Mouse (Mus musculus) splenic B cell, adult 2 months (primary cell): ENCODE results near the gene Ppil6.

Experiments
- DNase-seq: peaks from one replicate; pipeline ENCODE4 v3.0.0-alpha.2; 2011; ENCODE audit warnings: low read depth, low spot score
- H3K27me3 ChIP-seq: 2 replicates; pipeline ENCODE4 v1.6.1; 2012; ENCODE audit warnings: mild to moderate bottlenecking, low read length, moderate library complexity, mixed read lengths; ENCODE audit not compliant: control insufficient read depth, poor library complexity, insufficient read depth, severe bottlenecking
- H3K36me3 ChIP-seq: 2 replicates; pipeline ENCODE4 v1.6.1; 2012; ENCODE audit warnings: mild to moderate bottlenecking, low read length, moderate library complexity, mixed read lengths; ENCODE audit not compliant: control insufficient read depth, poor library complexity, insufficient read depth, severe bottlenecking

Ppil6 gene

DNA sequence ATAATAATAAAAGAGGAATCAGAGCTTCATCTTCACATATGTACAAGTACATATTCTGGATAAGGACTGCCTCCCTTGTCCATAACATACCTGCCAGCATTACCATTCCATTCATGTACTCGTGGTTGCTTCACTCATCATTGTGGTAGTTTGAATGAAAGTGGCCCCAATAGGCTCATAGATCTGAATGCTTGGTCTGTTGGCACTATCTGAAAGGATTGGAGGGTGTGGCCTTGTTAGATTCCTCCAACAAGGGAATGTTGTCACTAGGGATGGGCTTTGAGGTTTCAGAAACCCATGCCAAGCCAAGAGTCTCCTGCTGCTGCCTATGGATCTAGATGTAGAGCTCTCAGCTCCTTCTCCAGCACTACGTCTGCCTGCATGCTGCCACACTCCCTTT lies 45.8 kb downstream of the Ppil6 start:
- no peak for DNase-seq
- H3K36me3 ChIP-seq: peaks cover 1% of the 10 kb centered on the region; the same call in 1 of the 2 replicates
- H3K27me3 ChIP-seq: no peaks in the 10 kb centered on the region

DNA sequence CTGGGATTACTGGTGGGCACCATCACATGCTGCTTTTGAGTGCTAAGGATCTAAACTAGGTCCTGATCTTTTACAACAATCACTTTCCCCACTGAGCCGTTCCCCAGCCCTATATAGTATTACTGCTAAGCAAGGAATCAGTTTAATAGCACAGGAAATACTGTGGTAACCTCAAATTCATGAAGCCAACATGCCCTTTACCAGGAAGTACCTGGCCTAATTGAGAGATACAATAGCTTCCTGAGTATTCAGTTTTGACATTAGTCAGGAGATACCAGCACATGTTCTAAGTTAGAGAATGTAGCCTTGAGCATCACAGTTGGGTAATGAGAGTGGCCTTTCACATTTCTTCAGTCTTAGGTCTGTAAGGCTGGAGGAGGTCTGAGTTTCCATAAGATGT lies 46.5 kb downstream of the Ppil6 start:
- DNase-seq: no peak
- Histone ChIP-seq H3K27me3 (no peaks in the 10 kb centered on the region), H3K36me3 (peaks cover 1% of the 10 kb centered on the region; the same call in 1 of the 2 replicates)

DNA sequence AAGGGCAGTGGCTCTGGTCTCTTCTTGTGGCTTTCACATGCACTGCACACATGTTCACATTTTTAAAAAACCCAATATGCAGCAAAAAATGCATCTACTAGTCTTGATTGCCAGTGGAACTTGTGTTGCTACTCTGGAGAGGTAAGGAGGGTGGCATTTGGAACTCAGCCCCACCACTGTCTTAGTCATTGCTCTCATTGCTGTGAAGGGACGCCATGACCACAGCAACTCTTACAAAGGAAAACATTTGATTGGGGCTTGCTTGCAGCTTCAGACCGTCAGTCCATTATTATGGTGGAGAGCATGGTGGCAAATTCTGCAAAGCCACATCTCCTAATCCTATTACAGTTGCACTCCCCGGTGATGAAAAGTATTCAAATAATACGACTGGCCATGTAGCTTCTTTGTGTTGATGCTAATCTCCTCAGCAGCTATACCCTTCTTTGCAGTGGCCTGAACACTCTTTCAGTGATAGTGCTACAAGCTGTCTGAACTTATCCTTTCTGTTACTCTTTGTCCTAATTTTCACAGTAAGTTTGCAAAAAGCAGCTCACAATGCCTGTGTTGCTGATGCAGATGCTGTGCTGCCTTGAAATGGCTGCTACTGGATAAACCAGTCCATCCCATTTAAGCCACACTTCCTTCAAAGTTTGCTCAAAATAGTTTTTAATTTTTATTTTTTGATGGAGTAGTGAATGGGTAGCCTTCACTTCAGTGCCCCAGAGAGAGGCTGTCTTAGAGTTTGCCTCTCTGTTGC lies 47.2 kb downstream of the Ppil6 start:
- DNase-seq: no peak
- Histone ChIP-seq H3K36me3 (peaks cover 1% of the 10 kb centered on the region; the same call in 1 of the 2 replicates), H3K27me3 (no peaks in the 10 kb centered on the region)

DNA sequence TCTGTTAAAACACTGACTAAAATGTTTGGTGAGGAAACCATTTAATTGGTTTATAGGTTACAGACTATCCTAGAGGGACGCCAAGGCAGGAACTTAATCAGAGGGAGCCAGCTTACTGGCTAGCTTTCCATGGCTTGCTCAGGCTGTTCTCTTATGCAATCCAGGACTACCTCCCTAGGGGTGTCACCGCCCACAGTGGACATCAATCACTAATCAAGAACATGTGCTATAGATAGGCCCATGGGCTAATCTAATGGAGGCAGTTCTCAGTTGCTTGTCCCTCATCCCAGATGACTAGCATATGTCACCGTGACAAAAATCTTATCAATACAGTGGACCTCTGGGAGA lies 47.7 kb downstream of the Ppil6 start:
- Histone ChIP-seq H3K36me3 (peaks cover 1% of the 10 kb centered on the region; the same call in 1 of the 2 replicates), H3K27me3 (no peaks in the 10 kb centered on the region)
- DNase-seq: no peak

DNA sequence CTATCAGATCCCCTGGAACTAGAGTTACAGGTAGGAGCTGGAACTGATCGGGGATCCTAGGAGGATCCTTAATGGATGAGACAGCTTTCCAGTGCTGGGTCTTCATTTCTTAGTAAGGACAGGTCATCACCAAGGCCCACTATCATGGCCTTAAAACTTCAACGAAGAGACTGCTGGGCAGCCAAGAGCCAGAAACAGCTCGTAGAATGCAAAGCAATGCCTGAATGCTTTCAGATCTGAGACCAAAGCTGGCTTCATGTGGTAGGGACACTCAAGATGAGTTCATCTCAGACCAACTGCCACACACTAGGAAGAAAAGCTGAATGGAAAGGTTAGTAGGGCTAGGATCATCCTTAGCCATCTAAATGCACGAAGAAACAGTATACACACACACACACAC lies 48.7 kb downstream of the Ppil6 start:
- DNase-seq: no peak
- no peaks in the 10 kb centered on the region for H3K27me3 ChIP-seq
- H3K36me3 ChIP-seq: peaks cover 1% of the 10 kb centered on the region; the same call in 1 of the 2 replicates

DNA sequence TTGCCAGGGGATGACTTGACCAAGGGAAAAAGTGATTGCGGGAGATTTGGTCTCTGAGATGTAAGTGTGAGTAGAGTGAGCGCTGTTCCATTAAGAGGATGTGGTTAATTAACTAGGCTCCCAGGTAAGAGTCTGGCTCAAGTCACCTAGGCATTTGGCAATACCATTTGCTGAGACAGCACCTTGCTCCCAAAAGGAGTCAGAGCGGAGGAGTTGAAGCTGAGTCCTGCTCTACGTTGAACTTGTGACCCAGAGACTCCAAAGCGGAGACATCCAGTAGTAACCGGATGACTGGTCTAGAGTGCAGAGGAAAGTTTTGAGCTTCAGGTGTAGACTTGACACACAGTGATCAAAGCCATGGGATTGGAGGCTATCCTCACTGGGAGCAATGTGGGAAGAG lies 51.8 kb downstream of the Ppil6 start:
- H3K27me3 ChIP-seq: no peaks in the 10 kb centered on the region
- no peaks in the 10 kb centered on the region; the same call in 1 of the 2 replicates for H3K36me3 ChIP-seq
- no peak for DNase-seq

DNA sequence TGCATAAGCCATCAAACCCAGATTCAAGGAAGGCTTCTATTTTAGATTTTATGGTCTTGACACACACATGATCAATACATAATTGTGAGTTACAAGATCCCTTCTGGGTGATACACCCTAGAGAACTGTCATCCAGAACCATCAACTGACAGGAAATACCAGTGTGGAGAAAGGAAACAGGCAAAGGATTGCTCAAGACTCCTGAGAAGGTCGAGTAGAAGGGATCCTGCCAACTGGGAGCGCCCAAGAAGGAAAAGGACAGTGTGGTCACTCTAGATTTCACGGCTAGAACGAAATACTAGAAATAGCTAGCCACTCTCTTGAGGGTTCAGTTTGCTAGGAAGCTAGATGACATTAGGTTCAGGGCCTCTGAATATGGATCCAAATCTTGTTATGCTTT lies 53.2 kb downstream of the Ppil6 start:
- Histone ChIP-seq H3K27me3 (no peaks in the 10 kb centered on the region), H3K36me3 (no peaks in the 10 kb centered on the region)
- DNase-seq: no peak

DNA sequence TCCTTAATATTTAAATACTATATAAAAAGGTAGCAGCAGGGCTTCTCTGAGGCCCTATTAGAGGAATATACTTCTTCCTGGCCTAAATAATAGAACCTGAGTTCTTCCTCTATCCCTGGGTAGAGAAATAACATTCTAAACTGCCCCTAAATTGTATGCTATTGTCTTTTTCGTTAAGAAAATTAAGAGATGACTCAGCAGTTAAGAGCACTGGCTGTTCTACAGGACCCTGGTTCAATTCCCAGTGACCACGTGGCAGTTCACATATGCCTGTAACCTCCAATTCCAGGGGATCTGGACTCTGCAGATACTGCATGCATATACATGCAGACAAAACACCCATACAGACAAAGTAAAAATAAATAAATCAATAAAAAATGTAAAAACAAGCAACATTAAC lies 53.6 kb downstream of the Ppil6 start:
- H3K27me3 ChIP-seq: no peaks in the 10 kb centered on the region
- H3K36me3 ChIP-seq: no peaks in the 10 kb centered on the region
- DNase-seq: no peak

DNA sequence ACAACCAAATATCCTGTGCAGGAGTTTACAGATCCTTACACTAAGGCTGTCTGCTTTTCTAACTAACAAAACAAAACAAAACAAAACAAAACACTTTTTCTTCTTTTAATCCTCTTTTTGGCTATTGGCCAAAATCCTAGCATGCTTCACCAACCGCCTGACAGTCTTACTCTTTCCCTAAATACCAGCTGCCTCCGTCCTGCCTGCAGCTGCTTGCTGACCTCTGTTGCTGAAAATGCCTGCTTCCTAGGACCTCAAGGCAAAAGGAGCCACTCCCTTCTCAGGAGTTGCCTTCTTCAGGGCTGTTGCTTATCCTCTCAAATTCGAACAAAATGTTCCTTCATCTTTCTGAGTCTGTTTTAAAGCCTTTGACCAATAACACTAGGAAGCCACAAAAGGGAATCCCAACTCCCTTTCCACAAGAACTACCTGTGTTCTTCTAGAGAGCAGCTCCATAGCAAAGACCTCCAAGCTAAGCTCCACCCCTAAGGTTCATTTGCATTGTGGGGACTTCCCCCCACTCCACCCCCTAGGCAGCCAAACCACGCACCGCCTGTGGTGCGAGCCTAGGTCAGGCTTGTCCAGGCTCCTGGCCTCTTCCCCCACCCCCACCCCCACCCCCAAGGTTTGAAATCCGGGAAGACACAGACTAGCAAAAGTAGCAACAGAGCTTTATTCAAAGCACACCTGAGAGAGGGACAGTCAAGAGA lies 54.4 kb downstream of the Ppil6 start:
- Histone ChIP-seq H3K27me3 (no peaks in the 10 kb centered on the region), H3K36me3 (no peaks in the 10 kb centered on the region)
- DNase-seq: peak; percentile 63

DNA sequence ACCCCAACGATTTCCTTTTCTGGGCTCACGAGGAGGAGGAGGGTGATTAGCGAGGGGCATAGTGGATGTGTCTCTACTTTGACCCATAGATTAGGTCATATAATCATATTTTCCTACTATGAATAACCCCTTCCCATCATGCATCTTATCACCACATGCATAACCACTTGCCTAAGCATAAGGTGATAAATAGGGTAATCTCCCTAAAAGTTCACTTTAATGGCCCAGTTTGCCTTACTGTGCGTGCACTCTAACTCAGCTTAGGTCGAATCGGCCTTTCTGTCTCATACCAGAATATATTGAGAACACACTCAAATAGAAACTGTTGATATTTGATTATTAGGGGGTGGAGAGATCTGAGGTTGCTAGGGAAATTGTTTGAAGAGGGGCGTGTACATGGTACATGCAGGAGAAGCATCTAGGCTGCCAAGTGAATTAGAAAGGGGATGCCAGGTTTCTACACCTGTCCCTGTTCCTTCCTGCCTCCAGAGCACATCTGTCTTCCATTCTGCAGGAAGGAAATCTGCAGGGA lies 55.1 kb downstream of the Ppil6 start:
- Histone ChIP-seq H3K27me3 (no peaks in the 10 kb centered on the region), H3K36me3 (no peaks in the 10 kb centered on the region)
- peak; percentile 11 for DNase-seq

DNA sequence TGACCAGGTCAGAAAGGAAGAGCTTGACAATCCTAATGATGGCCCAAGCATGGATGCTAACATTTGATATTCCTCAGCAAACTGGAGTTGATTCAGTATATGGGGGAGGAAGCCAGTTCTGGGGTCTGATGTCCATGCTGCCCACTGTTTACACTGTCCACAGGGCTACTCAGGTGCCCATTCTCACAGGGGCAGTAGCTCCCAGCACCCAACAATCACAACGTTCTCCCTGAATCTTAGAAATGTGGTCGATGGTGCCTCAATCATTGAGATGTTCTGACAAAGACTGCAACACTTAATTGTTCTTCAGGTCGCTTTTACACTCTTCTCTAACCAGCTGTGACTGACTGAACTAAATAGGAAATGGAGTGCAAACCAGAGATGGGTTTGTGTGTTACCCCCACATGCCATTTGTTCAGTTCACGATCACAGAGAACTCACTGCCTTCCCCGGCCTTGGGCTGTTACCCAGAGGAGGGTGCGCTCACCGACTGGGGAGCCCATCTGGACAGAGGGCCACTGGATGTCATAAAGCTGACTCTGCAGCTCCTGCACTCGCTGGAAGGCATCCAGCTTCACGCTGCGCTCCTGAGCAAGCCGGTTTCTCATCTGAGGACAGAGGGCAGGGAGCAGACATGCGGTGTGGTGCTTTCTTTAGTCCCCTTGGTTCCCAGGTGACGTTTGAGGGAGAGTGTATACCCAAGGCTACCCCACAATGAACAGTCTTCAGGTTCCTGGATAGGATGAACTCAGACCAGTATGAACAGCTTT lies 56.3 kb downstream of the Ppil6 start:
- DNase-seq: no peak
- Histone ChIP-seq H3K27me3 (no peaks in the 10 kb centered on the region), H3K36me3 (no peaks in the 10 kb centered on the region)

DNA sequence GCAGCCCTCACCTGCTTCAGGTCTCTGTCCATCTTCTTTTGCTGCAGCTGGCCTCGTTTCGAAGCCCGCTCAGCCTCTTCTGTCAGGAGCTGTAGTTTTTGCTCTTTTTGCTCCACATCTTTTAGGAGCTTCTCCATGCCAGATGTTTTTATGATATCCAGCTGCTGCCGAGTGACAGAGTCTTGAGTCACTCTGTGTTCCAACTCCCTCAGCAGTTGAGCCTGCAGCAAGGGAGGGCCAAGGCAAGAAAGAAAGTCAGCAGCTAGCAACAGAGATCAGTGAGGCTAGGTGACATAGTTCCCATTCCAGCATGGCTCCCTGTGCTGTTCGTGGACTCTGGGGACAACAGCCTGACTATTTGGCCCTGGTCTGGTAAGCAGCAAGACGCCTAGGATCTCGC lies 60.5 kb downstream of the Ppil6 start:
- Histone ChIP-seq H3K27me3 (no peaks in the 10 kb centered on the region), H3K36me3 (no peaks in the 10 kb centered on the region)
- no peak for DNase-seq

DNA sequence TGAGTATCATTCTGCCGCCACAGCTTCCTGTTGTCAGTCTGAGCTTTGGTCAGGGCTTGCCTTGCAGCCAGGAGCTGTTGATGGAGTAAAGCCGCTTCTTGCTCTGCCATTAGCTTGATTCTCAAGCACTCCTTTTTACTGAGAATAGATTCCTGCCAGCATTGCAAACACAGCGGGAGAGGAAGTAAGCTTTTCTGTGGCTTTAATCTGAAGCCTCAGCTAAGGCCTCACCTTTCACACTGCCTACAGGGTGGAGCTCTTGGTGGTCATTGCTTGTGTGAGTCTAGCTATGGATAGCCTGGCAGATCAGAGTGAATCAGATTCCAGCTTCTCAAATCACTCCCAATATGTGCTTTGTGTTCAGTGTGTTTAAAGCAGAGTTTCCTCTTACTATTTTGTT lies 62.1 kb downstream of the Ppil6 start:
- Histone ChIP-seq H3K36me3 (no peaks in the 10 kb centered on the region), H3K27me3 (no peaks in the 10 kb centered on the region)
- DNase-seq: peak; percentile 24

DNA sequence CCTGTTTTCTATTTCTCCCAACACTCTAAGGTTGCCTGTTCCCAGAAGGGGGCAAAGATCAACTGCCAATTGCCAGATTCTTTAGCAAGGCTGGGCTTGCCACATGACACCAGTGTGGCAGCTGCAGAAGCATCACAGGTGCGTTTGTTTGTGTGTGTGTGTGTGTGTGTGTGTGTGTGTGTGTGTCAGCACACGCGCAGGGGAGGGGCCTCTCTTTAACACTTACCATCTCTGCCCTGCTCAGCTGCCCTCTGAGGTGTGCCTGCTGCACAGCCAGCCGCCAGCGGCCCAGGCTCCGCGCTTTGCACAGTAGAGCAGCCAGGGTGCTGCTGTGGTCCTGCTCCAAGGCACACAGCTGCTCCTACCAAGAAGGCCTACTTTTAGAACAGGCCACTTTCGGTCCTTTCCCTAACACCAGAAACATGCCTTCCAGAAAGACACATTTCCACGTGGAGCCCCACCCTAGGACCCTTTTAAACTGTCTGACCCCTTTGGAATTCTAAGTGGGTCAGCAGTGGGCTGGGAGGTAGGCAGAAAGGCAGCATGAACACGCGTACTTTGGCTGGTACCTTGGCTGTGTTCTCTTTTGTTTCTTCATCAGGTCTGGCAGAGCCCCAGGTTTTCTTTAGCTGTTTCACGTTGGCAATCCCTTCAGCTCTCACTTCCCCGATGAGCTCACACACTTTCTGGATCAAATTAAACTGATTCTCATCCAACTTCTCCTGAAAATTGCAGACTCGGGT lies 62.8 kb downstream of the Ppil6 start:
- Histone ChIP-seq H3K27me3 (no peaks in the 10 kb centered on the region), H3K36me3 (no peaks in the 10 kb centered on the region)
- peak; percentile 37 for DNase-seq
